Mouse (Mus musculus) embryonic facial prominence, embryonic 10.5 days (tissue): ENCODE measurements at regions not wholly inside any gene's neighbourhood (a gene's known extent, or its start where the extent isn't known, plus 50 kb on each side); places are given as distances from the start of the nearest gene placed in this dataset.

Source experiments
- DNase-seq: peaks from one replicate; pipeline ENCODE4 v3.0.0-alpha.2; 2017; ENCODE audit warnings: low spot score
- H3K27ac ChIP-seq: fragments of 300-500 bp; sonication (generic); replicated peaks from 2 replicates; pipeline ENCODE4 v1.5.1; 2016; ENCODE audit warnings: mild to moderate bottlenecking
- H3K27me3 ChIP-seq: fragments of 300-500 bp; sonication (generic); replicated peaks from 2 replicates; pipeline ENCODE4 v1.6.1; 2016; ENCODE audit warnings: low read depth, mild to moderate bottlenecking; ENCODE audit not compliant: poor library complexity, severe bottlenecking
- H3K36me3 ChIP-seq: fragments of 300-500 bp; sonication (generic); replicated peaks from 2 replicates; pipeline ENCODE4 v1.6.1; 2016; ENCODE audit warnings: mild to moderate bottlenecking, moderate library complexity
- H3K4me1 ChIP-seq: fragments of 300-500 bp; sonication (generic); 2 replicates; pipeline ENCODE4 v1.6.1; 2016
- H3K4me3 ChIP-seq: fragments of 300-500 bp; sonication (generic); 2 replicates; pipeline ENCODE4 v1.5.1; 2016; ENCODE audit warnings: mild to moderate bottlenecking, moderate library complexity
- H3K9me3 ChIP-seq: fragments of 300-500 bp; sonication (generic); 2 replicates; pipeline ENCODE4 v1.6.1; 2016; ENCODE audit warnings: mild to moderate bottlenecking
- WGBS: fragments of 180-500 bp; shearing (Covaris S2); methylation state at CpG from one replicate; pipeline ENCODE4 v1.1.7; 2016; 5-methylcytosine and 5-hydroxymethylcytosine counted together

- no peak for DNase-seq
- 90% methylated on average over 3 of the region's 3 CpGs for WGBS
- no peaks in the 10 kb centered on the region for H3K27me3 ChIP-seq
Observed at GRCm38 (mm10) chr1:23462411-23462810, 64.8 kb upstream of the Ogfrl1 start.

GRCm38 (mm10) chr1:23464081-23464480, 66.5 kb upstream of the Ogfrl1 start:
- no peak overlapping the region for H3K27ac ChIP-seq
- H3K36me3 ChIP-seq = no peaks in the 10 kb centered on the region
- DNase-seq = no peak
- no peaks in the 10 kb centered on the region for H3K4me1 ChIP-seq
- H3K4me3 ChIP-seq = no peak overlapping the region
- no peaks in the 10 kb centered on the region for H3K9me3 ChIP-seq
- no peaks in the 10 kb centered on the region for H3K27me3 ChIP-seq
- 72% methylated on average over 3 of the region's 3 CpGs for WGBS

More at GRCm38 (mm10) chr1:23462411-23462810, 64.8 kb upstream of the Ogfrl1 start:
- H3K9me3 ChIP-seq = no peaks in the 10 kb centered on the region
- no peak overlapping the region for H3K4me3 ChIP-seq
- H3K36me3 ChIP-seq = no peaks in the 10 kb centered on the region
- H3K4me1 ChIP-seq = no peaks in the 10 kb centered on the region
- no peak overlapping the region for H3K27ac ChIP-seq

- WGBS = 83% methylated on average over 7 of the region's 7 CpGs
Observed at GRCm38 (mm10) chr1:23466340-23466739, 68.8 kb upstream of the Ogfrl1 start.

GRCm38 (mm10) chr1:23467405-23467804, 69.8 kb upstream of the Ogfrl1 start:
- no peaks in the 10 kb centered on the region for H3K4me1 ChIP-seq
- no peaks in the 10 kb centered on the region for H3K9me3 ChIP-seq
- H3K4me3 ChIP-seq = no peak overlapping the region
- no peak for DNase-seq
- no peaks in the 10 kb centered on the region for H3K27me3 ChIP-seq
- WGBS = 81% methylated on average over 2 of the region's 2 CpGs
- no peak overlapping the region for H3K27ac ChIP-seq
- no peaks in the 10 kb centered on the region for H3K36me3 ChIP-seq

More at GRCm38 (mm10) chr1:23466340-23466739, 68.8 kb upstream of the Ogfrl1 start:
- DNase-seq = no peak
- Histone ChIP-seq H3K4me1 (no peaks in the 10 kb centered on the region), H3K4me3 (no peak overlapping the region), H3K9me3 (no peaks in the 10 kb centered on the region), H3K27me3 (no peaks in the 10 kb centered on the region), H3K27ac (no peak overlapping the region), H3K36me3 (no peaks in the 10 kb centered on the region)

GRCm38 (mm10) chr1:23480776-23481320, 83.3 kb upstream of the Ogfrl1 start:
- H3K4me1 ChIP-seq = no peaks in the 10 kb centered on the region
- no peaks in the 10 kb centered on the region for H3K27me3 ChIP-seq
- no peak overlapping the region for H3K4me3 ChIP-seq
- no peak overlapping the region for H3K27ac ChIP-seq
- H3K9me3 ChIP-seq = no peaks in the 10 kb centered on the region
- H3K36me3 ChIP-seq = no peaks in the 10 kb centered on the region
- WGBS = 86% methylated on average over 5 of the region's 5 CpGs
- no peak for DNase-seq

GRCm38 (mm10) chr1:23484566-23484965, 87.0 kb upstream of the Ogfrl1 start:
- WGBS = 58% methylated on average over 1 of the region's 1 CpGs
- DNase-seq = no peak
- Histone ChIP-seq H3K4me1 (no peaks in the 10 kb centered on the region), H3K27ac (no peak overlapping the region), H3K36me3 (no peaks in the 10 kb centered on the region), H3K9me3 (no peaks in the 10 kb centered on the region), H3K27me3 (no peaks in the 10 kb centered on the region), H3K4me3 (no peak overlapping the region)

GRCm38 (mm10) chr1:23485150-23485775, 87.7 kb upstream of the Ogfrl1 start:
- Histone ChIP-seq H3K27ac (no peak overlapping the region), H3K4me3 (no peak overlapping the region), H3K4me1 (no peaks in the 10 kb centered on the region), H3K27me3 (no peaks in the 10 kb centered on the region), H3K9me3 (no peaks in the 10 kb centered on the region), H3K36me3 (no peaks in the 10 kb centered on the region)
- DNase-seq = no peak
- WGBS = 77% methylated on average over 3 of the region's 3 CpGs

- DNase-seq = no peak
- H3K9me3 ChIP-seq = no peaks in the 10 kb centered on the region
- H3K27ac ChIP-seq = no peak overlapping the region
- no peaks in the 10 kb centered on the region for H3K36me3 ChIP-seq
- H3K27me3 ChIP-seq = no peaks in the 10 kb centered on the region
- no peak overlapping the region for H3K4me3 ChIP-seq
- H3K4me1 ChIP-seq = no peaks in the 10 kb centered on the region
Observed at GRCm38 (mm10) chr1:23487031-23487430, 89.5 kb upstream of the Ogfrl1 start.

- H3K27me3 ChIP-seq = no peaks in the 10 kb centered on the region
- no peak for DNase-seq
- no peak overlapping the region for H3K27ac ChIP-seq
- no peaks in the 10 kb centered on the region for H3K4me1 ChIP-seq
- H3K36me3 ChIP-seq = no peaks in the 10 kb centered on the region
- no peaks in the 10 kb centered on the region for H3K9me3 ChIP-seq
- no peak overlapping the region for H3K4me3 ChIP-seq
- 71% methylated on average over 10 of the region's 10 CpGs for WGBS
Observed at GRCm38 (mm10) chr1:23490640-23491039, 93.1 kb upstream of the Ogfrl1 start.

- 83% methylated on average over 6 of the region's 6 CpGs for WGBS
- H3K4me3 ChIP-seq = no peak overlapping the region
- no peaks in the 10 kb centered on the region for H3K27me3 ChIP-seq
- no peak for DNase-seq
- no peaks in the 10 kb centered on the region for H3K9me3 ChIP-seq
- no peak overlapping the region for H3K27ac ChIP-seq
- no peaks in the 10 kb centered on the region for H3K4me1 ChIP-seq
- no peaks in the 10 kb centered on the region for H3K36me3 ChIP-seq
Observed at GRCm38 (mm10) chr1:23491041-23491440, 93.5 kb upstream of the Ogfrl1 start.

GRCm38 (mm10) chr1:23492981-23493380, 95.4 kb upstream of the Ogfrl1 start:
- Histone ChIP-seq H3K4me3 (no peak overlapping the region), H3K36me3 (no peaks in the 10 kb centered on the region), H3K9me3 (no peaks in the 10 kb centered on the region), H3K27me3 (no peaks in the 10 kb centered on the region), H3K4me1 (no peaks in the 10 kb centered on the region), H3K27ac (no peak overlapping the region)
- DNase-seq = no peak

- Histone ChIP-seq H3K4me3 (no peak overlapping the region), H3K27me3 (no peaks in the 10 kb centered on the region), H3K4me1 (no peaks in the 10 kb centered on the region), H3K36me3 (no peaks in the 10 kb centered on the region), H3K9me3 (no peaks in the 10 kb centered on the region), H3K27ac (no peak overlapping the region)
- no peak for DNase-seq
- 62% methylated on average over 4 of the region's 4 CpGs for WGBS
Observed at GRCm38 (mm10) chr1:23495412-23495811, 97.8 kb upstream of the Ogfrl1 start.

GRCm38 (mm10) chr1:23520113-23520512, 122.5 kb upstream of the Ogfrl1 start:
- H3K27ac ChIP-seq = no peak overlapping the region
- H3K4me1 ChIP-seq = no peaks in the 10 kb centered on the region
- DNase-seq = no peak
- H3K9me3 ChIP-seq = no peaks in the 10 kb centered on the region
- 27% methylated on average over 2 of the region's 2 CpGs for WGBS
- H3K4me3 ChIP-seq = no peak overlapping the region
- H3K27me3 ChIP-seq = no peaks in the 10 kb centered on the region
- H3K36me3 ChIP-seq = no peaks in the 10 kb centered on the region
